Mouse (Mus musculus) CD4-positive, CD25-positive, alpha-beta regulatory T cell, adult 2 months (primary cell): ENCODE measurements at regions not wholly inside any gene's neighbourhood (a gene's known extent, or its start where the extent isn't known, plus 50 kb on each side); places are given as distances from the start of the nearest gene placed in this dataset.
"Not testable (repeated sequence)": the region's sequence is repeated elsewhere in the genome, so short reads cannot be mapped to it uniquely, and the experiment has no call there.

Source experiments
- DNase-seq: peaks from one replicate; pipeline ENCODE4 v3.0.0-alpha.2; 2012; ENCODE audit warnings: low read depth, low spot score

DNA sequence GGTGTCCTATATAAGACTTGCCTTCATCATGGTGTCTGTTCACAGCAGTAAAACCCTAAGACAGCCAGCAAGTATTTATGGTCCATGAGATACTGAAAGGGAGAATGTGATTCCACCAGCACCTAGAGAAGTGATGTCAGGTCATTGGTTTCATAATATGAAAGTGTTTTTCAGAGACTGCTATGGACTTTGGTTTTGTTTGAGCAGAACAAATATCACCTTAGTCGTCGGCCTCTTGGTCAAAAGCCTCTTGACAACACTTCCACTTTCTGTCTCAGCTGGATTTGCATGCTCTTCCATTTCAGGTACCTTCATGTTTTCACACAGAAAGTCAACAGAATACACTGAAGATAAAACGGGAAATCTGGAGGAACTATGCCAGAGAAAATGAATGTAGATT, 56.7 kb upstream of the Lrrc8b start:
- DNase-seq = no peak

GRCm38 (mm10) chr5:105356393-105356792, 59.2 kb upstream of the Lrrc8b start:
- DNase-seq = not testable (repeated sequence)

DNA sequence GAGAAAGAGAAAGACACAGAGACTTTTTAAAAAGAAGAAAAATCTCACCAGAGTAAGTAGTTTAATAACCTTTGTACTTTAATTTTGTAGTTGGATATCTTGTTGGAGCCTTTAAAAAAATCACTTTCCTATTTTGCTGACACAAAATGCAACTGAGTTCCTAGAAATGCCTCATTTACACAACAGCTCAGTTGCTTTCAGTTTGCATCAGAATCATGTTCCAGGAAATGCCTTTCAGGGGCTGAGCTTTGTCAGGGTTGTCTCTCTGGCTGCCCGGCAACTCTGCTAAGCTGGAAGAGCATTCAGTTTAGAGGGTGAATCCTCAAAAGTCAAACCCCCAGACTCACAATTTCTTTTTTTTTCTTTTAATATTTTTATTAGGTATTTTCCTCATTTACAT, 60.5 kb upstream of the Gbp6 start:
- peak; percentile 42 for DNase-seq

GRCm38 (mm10) chr5:105346463-105346862, 53.0 kb upstream of the Gbp6 start:
- peak; percentile 18 for DNase-seq

DNA sequence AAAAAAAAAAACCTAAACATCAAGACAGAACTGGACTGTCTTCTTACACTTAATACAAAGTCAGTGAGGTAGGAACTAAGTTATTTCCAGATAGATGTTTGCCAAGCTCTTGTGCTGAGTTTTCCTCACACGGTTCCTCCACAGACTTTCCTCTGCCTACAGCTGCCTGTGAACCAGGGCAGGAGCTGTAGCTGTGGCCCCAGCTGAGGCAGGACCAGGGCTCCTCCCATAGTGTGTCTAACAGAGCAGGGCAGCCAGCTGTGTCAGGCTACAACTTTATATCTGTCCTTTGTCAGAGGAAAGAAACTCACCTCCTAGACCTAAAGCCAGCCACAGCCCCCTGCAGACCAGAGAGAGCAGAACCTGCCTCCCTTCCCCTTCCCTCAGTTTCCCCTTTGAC, 52.5 kb upstream of the Gbp6 start:
- not testable (repeated sequence) for DNase-seq

GRCm38 (mm10) chr5:105344808-105345732, 51.6 kb upstream of the Gbp6 start:
- DNase-seq = no peak

DNA sequence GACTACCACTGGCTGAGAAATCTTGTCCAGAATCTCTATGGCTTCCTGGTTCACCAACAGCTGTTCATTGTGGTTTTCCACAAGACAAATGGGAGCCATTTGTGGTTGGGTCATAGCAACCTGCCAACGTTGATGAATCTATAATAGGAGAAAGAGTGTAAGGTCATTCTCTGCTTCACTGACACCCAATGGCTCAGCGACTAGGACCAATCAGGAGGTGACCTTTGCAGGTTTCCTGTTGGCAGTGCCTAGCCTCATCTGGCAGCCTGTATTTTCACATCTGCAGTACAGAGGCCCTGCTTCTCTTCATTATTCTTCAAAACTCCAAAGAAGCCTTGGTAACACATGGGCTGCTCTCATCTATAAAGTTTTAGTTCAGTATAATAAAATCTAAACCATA, 50.3 kb upstream of the Gbp6 start:
- not testable (repeated sequence) for DNase-seq
